Mouse (Mus musculus): Measurements from ENCODE around the gene Gm11437. TPM values are rescaled to one million over a fixed set of nuclear protein-coding genes. Genes with fewer than 3 reads are reported as not detected.

Gm11437 gene
- polyA plus RNA-seq (2012) = not detected in 2 replicates

GRCm38 (mm10) chr11:84167046-84167526 lies at the start of gene Gm11437:
Gene Gm11437 (minus strand): TSS chr11:84167476.
- no peaks in the 10 kb centered on the region for H3K36me3 ChIP-seq (ENCODE audit: control insufficient read depth)
- H3K9me3 ChIP-seq (ENCODE audit: control insufficient read depth, low read length) = no peaks in the 10 kb centered on the region
- no peak within 1 kb of the TSS for H3K4me3 ChIP-seq (replicated peaks)
- no peaks in the 10 kb centered on the region for H3K4me1 ChIP-seq (ENCODE audit: control insufficient read depth)
- TF ChIP-seq TAL1 (IDR thresholded peaks at IDR 0.05; ENCODE audit: low read length) (no peak), GATA1 (IDR thresholded peaks at IDR 0.05; ENCODE audit: low read length) (no peak)
- 0 out of 2 replicates have a peak, but pooled peaks cover 2% of the 10 kb centered on the region for H3K27me3 ChIP-seq (ENCODE audit: control insufficient read depth)

GRCm38 (mm10) chr11:84210876-84211275 lies 43.6 kb upstream of the Gm11437 start:
- H3K4me3 ChIP-seq (replicated peaks) = no peak overlapping the region
- no peaks in the 10 kb centered on the region for H3K9me3 ChIP-seq (ENCODE audit: control insufficient read depth, low read length)
- H3K4me1 ChIP-seq (ENCODE audit: control insufficient read depth) = no peaks in the 10 kb centered on the region
- H3K36me3 ChIP-seq (ENCODE audit: control insufficient read depth) = peaks cover 6% of the 10 kb centered on the region
- H3K27me3 ChIP-seq (ENCODE audit: control insufficient read depth) = no peaks in the 10 kb centered on the region
- TF ChIP-seq GATA1 (IDR thresholded peaks at IDR 0.05; ENCODE audit: low read length) (no peak), TAL1 (IDR thresholded peaks at IDR 0.05; ENCODE audit: low read length) (no peak)

GRCm38 (mm10) chr11:84205776-84206175 lies 38.5 kb upstream of the Gm11437 start:
- Histone ChIP-seq H3K4me3 (replicated peaks) (no peak overlapping the region), H3K36me3 (ENCODE audit: control insufficient read depth) (peaks cover 3% of the 10 kb centered on the region), H3K9me3 (ENCODE audit: control insufficient read depth, low read length) (no peaks in the 10 kb centered on the region), H3K4me1 (ENCODE audit: control insufficient read depth) (no peaks in the 10 kb centered on the region), H3K27me3 (ENCODE audit: control insufficient read depth) (no peaks in the 10 kb centered on the region)
- TF ChIP-seq GATA1 (IDR thresholded peaks at IDR 0.05; ENCODE audit: low read length) (no peak), TAL1 (IDR thresholded peaks at IDR 0.05; ENCODE audit: low read length) (no peak)

GRCm38 (mm10) chr11:84197607-84198402 lies 30.5 kb upstream of the Gm11437 start:
- peaks cover 23% of the 10 kb centered on the region for H3K36me3 ChIP-seq (ENCODE audit: control insufficient read depth)
- no peak overlapping the region for H3K4me3 ChIP-seq (replicated peaks)
- peaks cover 15% of the 10 kb centered on the region for H3K4me1 ChIP-seq (ENCODE audit: control insufficient read depth)
- H3K9me3 ChIP-seq (ENCODE audit: control insufficient read depth, low read length) = no peaks in the 10 kb centered on the region
- H3K27me3 ChIP-seq (ENCODE audit: control insufficient read depth) = no peaks in the 10 kb centered on the region
- no peak for TF ChIP-seq TAL1 (IDR thresholded peaks at IDR 0.05; ENCODE audit: low read length)
- no peak for TF ChIP-seq GATA1 (IDR thresholded peaks at IDR 0.05; ENCODE audit: low read length)

GRCm38 (mm10) chr11:84194751-84195150 lies 27.5 kb upstream of the Gm11437 start:
- Histone ChIP-seq H3K27me3 (ENCODE audit: control insufficient read depth) (no peaks in the 10 kb centered on the region), H3K4me1 (ENCODE audit: control insufficient read depth) (peaks cover 15% of the 10 kb centered on the region), H3K9me3 (ENCODE audit: control insufficient read depth, low read length) (no peaks in the 10 kb centered on the region), H3K36me3 (ENCODE audit: control insufficient read depth) (peaks cover 23% of the 10 kb centered on the region), H3K4me3 (replicated peaks) (no peak overlapping the region)
- TF ChIP-seq GATA1 (IDR thresholded peaks at IDR 0.05; ENCODE audit: low read length) = no peak
- TF ChIP-seq TAL1 (IDR thresholded peaks at IDR 0.05; ENCODE audit: low read length) = no peak

GRCm38 (mm10) chr11:84193249-84193648 lies 26.0 kb upstream of the Gm11437 start:
- H3K36me3 ChIP-seq (ENCODE audit: control insufficient read depth) = peaks cover 23% of the 10 kb centered on the region
- TF ChIP-seq TAL1 (IDR thresholded peaks at IDR 0.05; ENCODE audit: low read length) (no peak), GATA1 (IDR thresholded peaks at IDR 0.05; ENCODE audit: low read length) (no peak)
- H3K4me3 ChIP-seq (replicated peaks) = no peak overlapping the region
- no peaks in the 10 kb centered on the region for H3K27me3 ChIP-seq (ENCODE audit: control insufficient read depth)
- peaks cover 15% of the 10 kb centered on the region for H3K4me1 ChIP-seq (ENCODE audit: control insufficient read depth)
- no peaks in the 10 kb centered on the region for H3K9me3 ChIP-seq (ENCODE audit: control insufficient read depth, low read length)

GRCm38 (mm10) chr11:84190581-84191233 lies 23.4 kb upstream of the Gm11437 start:
- Histone ChIP-seq H3K27me3 (ENCODE audit: control insufficient read depth) (no peaks in the 10 kb centered on the region), H3K4me1 (ENCODE audit: control insufficient read depth) (peaks cover under 1% of the 10 kb centered on the region; the same call in 1 of the 2 replicates), H3K9me3 (ENCODE audit: control insufficient read depth, low read length) (no peaks in the 10 kb centered on the region), H3K4me3 (replicated peaks) (no peak overlapping the region), H3K36me3 (ENCODE audit: control insufficient read depth) (peaks cover 8% of the 10 kb centered on the region)
- TF ChIP-seq TAL1 (IDR thresholded peaks at IDR 0.05; ENCODE audit: low read length) (no peak), GATA1 (IDR thresholded peaks at IDR 0.05; ENCODE audit: low read length) (no peak)

GRCm38 (mm10) chr11:84188530-84188929 lies 21.3 kb upstream of the Gm11437 start:
- H3K4me3 ChIP-seq (replicated peaks) = no peak overlapping the region
- H3K4me1 ChIP-seq (ENCODE audit: control insufficient read depth) = peaks cover 4% of the 10 kb centered on the region
- no peaks in the 10 kb centered on the region for H3K27me3 ChIP-seq (ENCODE audit: control insufficient read depth)
- no peaks in the 10 kb centered on the region for H3K9me3 ChIP-seq (ENCODE audit: control insufficient read depth, low read length)
- peaks cover 3% of the 10 kb centered on the region for H3K36me3 ChIP-seq (ENCODE audit: control insufficient read depth)
- TF ChIP-seq TAL1 (IDR thresholded peaks at IDR 0.05; ENCODE audit: low read length) (no peak), GATA1 (IDR thresholded peaks at IDR 0.05; ENCODE audit: low read length) (no peak)

- H3K9me3 ChIP-seq (ENCODE audit: control insufficient read depth, low read length) = no peaks in the 10 kb centered on the region
- TF ChIP-seq TAL1 (IDR thresholded peaks at IDR 0.05; ENCODE audit: low read length) (no peak), GATA1 (IDR thresholded peaks at IDR 0.05; ENCODE audit: low read length) (no peak)
- peak overlapping the region; percentile 69 for H3K4me3 ChIP-seq (replicated peaks)
- H3K27me3 ChIP-seq (ENCODE audit: control insufficient read depth) = no peaks in the 10 kb centered on the region
- H3K4me1 ChIP-seq (ENCODE audit: control insufficient read depth) = peaks cover 39% of the 10 kb centered on the region
- no peaks in the 10 kb centered on the region; the same call in 1 of the 2 replicates for H3K36me3 ChIP-seq (ENCODE audit: control insufficient read depth)
Observed at GRCm38 (mm10) chr11:84181286-84181685, 14.0 kb upstream of the Gm11437 start.
